Mouse (Mus musculus): ENCODE results near the gene Fbxl17.

DNA sequence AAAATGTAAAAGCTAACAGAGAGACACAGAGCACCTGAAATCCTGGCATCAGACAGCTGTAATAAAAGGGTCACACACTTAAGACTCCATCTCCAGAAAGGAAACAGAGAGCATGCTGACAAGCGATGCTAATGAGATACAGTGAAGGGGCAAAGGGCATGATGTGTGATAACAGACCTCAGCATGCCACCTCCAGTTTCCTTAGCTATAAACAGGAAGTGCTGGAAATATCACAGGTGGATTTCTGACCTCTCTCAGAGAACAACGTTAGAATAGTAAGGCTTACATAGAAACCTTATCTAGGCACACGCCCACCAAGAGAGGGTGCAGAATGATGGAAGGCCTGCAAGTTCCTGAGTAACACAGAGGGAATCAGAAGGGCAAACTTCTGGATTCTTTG, 88.3 kb downstream of the Fbxl17 start:
- no peak for TF ChIP-seq CTCF (IDR thresholded peaks at IDR 0.05; ENCODE audit: control insufficient read depth, insufficient read depth, insufficient replicate concordance, low read depth, low read length)
- no peak for TF ChIP-seq POLR2A (IDR thresholded peaks at IDR 0.05; ENCODE audit: control insufficient read depth, low read depth, low read length)
